Mouse (Mus musculus) stomach, embryonic 14.5 days (tissue): ENCODE results near the gene Tbc1d22a. TPM values are rescaled to one million over a fixed set of nuclear protein-coding genes. Genes with fewer than 3 reads are reported as not detected.

ENCODE experiments used
- ATAC-seq: fragments of 200-750 bp; cut with Nextera tagmentation; 2 replicates; pipeline ENCODE4 v1.8.0; 2017; ENCODE audit warnings: low read depth, moderate TSS enrichment; ENCODE audit not compliant: insufficient number of reproducible peaks, insufficient read depth, low FRiP score
- H3K27ac ChIP-seq: fragments of 300-500 bp; sonication (generic); 2 replicates; pipeline ENCODE4 v1.5.1; 2014; ENCODE audit warnings: mild to moderate bottlenecking, low read length, moderate library complexity, mixed read lengths
- H3K27me3 ChIP-seq: fragments of 300-500 bp; sonication (generic); 2 replicates; pipeline ENCODE4 v1.6.1; 2014; ENCODE audit warnings: low read length, control low read depth, mixed read lengths; ENCODE audit not compliant: control insufficient read depth, insufficient read depth
- H3K36me3 ChIP-seq: fragments of 300-500 bp; sonication (generic); 2 replicates; pipeline ENCODE4 v1.6.1; 2014; ENCODE audit warnings: mild to moderate bottlenecking, control low read depth, low read length, moderate library complexity, mixed read lengths; ENCODE audit not compliant: control insufficient read depth, insufficient read depth
- H3K4me1 ChIP-seq: fragments of 300-500 bp; sonication (generic); 2 replicates; pipeline ENCODE4 v1.6.1; 2014; ENCODE audit warnings: low read length, control low read depth, mixed read lengths; ENCODE audit not compliant: control insufficient read depth, insufficient read depth
- H3K4me2 ChIP-seq: fragments of 300-500 bp; sonication (generic); replicated peaks from 2 replicates; pipeline ENCODE4 v1.6.1; 2014; ENCODE audit warnings: low read depth, low read length, control low read depth
- H3K4me3 ChIP-seq: fragments of 300-500 bp; sonication (generic); 2 replicates; pipeline ENCODE4 v1.5.1; 2014; ENCODE audit warnings: low read depth, low read length, control low read depth
- H3K9ac ChIP-seq: fragments of 300-500 bp; sonication (generic); replicated peaks from 2 replicates; pipeline ENCODE4 v1.6.1; 2014; ENCODE audit warnings: low read depth, mild to moderate bottlenecking, control low read depth, low read length, moderate library complexity, mixed read lengths
- H3K9me3 ChIP-seq: fragments of 300-500 bp; sonication (generic); 2 replicates; pipeline ENCODE4 v1.6.1; 2016; ENCODE audit warnings: low read depth, low read length, control low read depth; ENCODE audit not compliant: control insufficient read depth
- WGBS: fragments of 180-500 bp; shearing (Covaris S2); extraction: QIAGEN DNeasy Blood & Tissue Kit; methylation state at CpG from one replicate; pipeline ENCODE4 v1.1.7; 2014; 5-methylcytosine and 5-hydroxymethylcytosine counted together
- polyA plus RNA-seq: library from polyadenylated mRNA; unstranded; fragments of >200 nt; fragmentation: Nextera tagmentation; extraction: Ambion mirVana; gene quantifications from 2 replicates; pipeline ENCODE4 v1.2.1, GENCODE M21; 2014

The Tbc1d22a gene
- polyA plus RNA-seq, 1 experiment from 2014 or later = 9.3 TPM

GRCm38 (mm10) chr15:86342637-86343375 is 128.5 kb downstream of the Tbc1d22a start:
- H3K27me3 ChIP-seq = no peaks in the 10 kb centered on the region
- WGBS = 64% methylated on average over 8 of the region's 8 CpGs
- no peaks in the 10 kb centered on the region for H3K36me3 ChIP-seq
- no peak overlapping the region for H3K4me2 ChIP-seq
- no peak overlapping the region for H3K4me3 ChIP-seq
- H3K4me1 ChIP-seq = no peaks in the 10 kb centered on the region
- no peaks in the 10 kb centered on the region for H3K9me3 ChIP-seq
- no peak for ATAC-seq
- H3K9ac ChIP-seq = no peak overlapping the region
- H3K27ac ChIP-seq = no peak overlapping the region

- no peak overlapping the region for H3K9ac ChIP-seq
- H3K27me3 ChIP-seq = no peaks in the 10 kb centered on the region
- no peak overlapping the region for H3K4me3 ChIP-seq
- no peaks in the 10 kb centered on the region for H3K4me1 ChIP-seq
- no peak for ATAC-seq
- no peaks in the 10 kb centered on the region for H3K36me3 ChIP-seq
- H3K27ac ChIP-seq = no peak overlapping the region
- no peak overlapping the region for H3K4me2 ChIP-seq
- 66% methylated on average over 8 of the region's 8 CpGs for WGBS
- no peaks in the 10 kb centered on the region for H3K9me3 ChIP-seq
Measured at GRCm38 (mm10) chr15:86344906-86345331, 130.7 kb downstream of the Tbc1d22a start.

GRCm38 (mm10) chr15:86345907-86346306 is 131.6 kb downstream of the Tbc1d22a start:
- no peak for ATAC-seq
- Histone ChIP-seq H3K4me3 (no peak overlapping the region), H3K27ac (no peak overlapping the region), H3K9me3 (no peaks in the 10 kb centered on the region), H3K9ac (no peak overlapping the region), H3K4me2 (no peak overlapping the region), H3K36me3 (no peaks in the 10 kb centered on the region), H3K27me3 (no peaks in the 10 kb centered on the region), H3K4me1 (no peaks in the 10 kb centered on the region)
- 67% methylated on average over 9 of the region's 9 CpGs for WGBS

GRCm38 (mm10) chr15:86346606-86347005 is 132.3 kb downstream of the Tbc1d22a start:
- no peaks in the 10 kb centered on the region for H3K4me1 ChIP-seq
- no peak overlapping the region for H3K9ac ChIP-seq
- H3K4me2 ChIP-seq = no peak overlapping the region
- no peak overlapping the region for H3K4me3 ChIP-seq
- no peaks in the 10 kb centered on the region for H3K27me3 ChIP-seq
- WGBS = 77% methylated on average over 3 of the region's 3 CpGs
- H3K27ac ChIP-seq = no peak overlapping the region
- ATAC-seq = no peak
- H3K36me3 ChIP-seq = no peaks in the 10 kb centered on the region
- H3K9me3 ChIP-seq = no peaks in the 10 kb centered on the region

GRCm38 (mm10) chr15:86354932-86355331 is 140.7 kb downstream of the Tbc1d22a start:
- ATAC-seq = no peak
- no peak overlapping the region for H3K27ac ChIP-seq
- H3K9me3 ChIP-seq = no peaks in the 10 kb centered on the region
- H3K4me1 ChIP-seq = no peaks in the 10 kb centered on the region
- H3K4me2 ChIP-seq = no peak overlapping the region
- no peaks in the 10 kb centered on the region for H3K27me3 ChIP-seq
- WGBS = 85% methylated on average over 2 of the region's 2 CpGs
- no peak overlapping the region for H3K4me3 ChIP-seq
- no peaks in the 10 kb centered on the region for H3K36me3 ChIP-seq
- no peak overlapping the region for H3K9ac ChIP-seq

- ATAC-seq = no peak
- no peak overlapping the region for H3K27ac ChIP-seq
- H3K36me3 ChIP-seq = no peaks in the 10 kb centered on the region
- WGBS = 91% methylated on average over 2 of the region's 2 CpGs
- H3K4me3 ChIP-seq = no peak overlapping the region
- H3K9ac ChIP-seq = no peak overlapping the region
- H3K4me2 ChIP-seq = no peak overlapping the region
- no peaks in the 10 kb centered on the region for H3K27me3 ChIP-seq
- H3K9me3 ChIP-seq = no peaks in the 10 kb centered on the region
- no peaks in the 10 kb centered on the region for H3K4me1 ChIP-seq
Measured at GRCm38 (mm10) chr15:86355857-86356256, 141.6 kb downstream of the Tbc1d22a start.

- H3K27ac ChIP-seq = no peak overlapping the region
- 61% methylated on average over 3 of the region's 3 CpGs for WGBS
- H3K4me1 ChIP-seq = no peaks in the 10 kb centered on the region
- ATAC-seq = no peak
- H3K4me3 ChIP-seq = no peak overlapping the region
- H3K27me3 ChIP-seq = no peaks in the 10 kb centered on the region
- H3K9me3 ChIP-seq = no peaks in the 10 kb centered on the region
- H3K36me3 ChIP-seq = no peaks in the 10 kb centered on the region
- no peak overlapping the region for H3K9ac ChIP-seq
- no peak overlapping the region for H3K4me2 ChIP-seq
Measured at GRCm38 (mm10) chr15:86360376-86360775, 146.1 kb downstream of the Tbc1d22a start.

GRCm38 (mm10) chr15:86362306-86363150 is 148.3 kb downstream of the Tbc1d22a start:
- Histone ChIP-seq H3K9me3 (no peaks in the 10 kb centered on the region), H3K9ac (no peak overlapping the region), H3K36me3 (no peaks in the 10 kb centered on the region), H3K27ac (no peak overlapping the region), H3K4me3 (no peak overlapping the region), H3K4me2 (no peak overlapping the region), H3K4me1 (no peaks in the 10 kb centered on the region), H3K27me3 (no peaks in the 10 kb centered on the region)
- ATAC-seq = no peak
- WGBS = 70% methylated on average over 10 of the region's 10 CpGs
